Mouse (Mus musculus): ENCODE results near the gene Acer1. TPM values are rescaled to one million over a fixed set of nuclear protein-coding genes. Genes with fewer than 3 reads are reported as not detected.

The Acer1 gene
- total RNA-seq, 4 experiments from 2014 or later, result not detected

DNA sequence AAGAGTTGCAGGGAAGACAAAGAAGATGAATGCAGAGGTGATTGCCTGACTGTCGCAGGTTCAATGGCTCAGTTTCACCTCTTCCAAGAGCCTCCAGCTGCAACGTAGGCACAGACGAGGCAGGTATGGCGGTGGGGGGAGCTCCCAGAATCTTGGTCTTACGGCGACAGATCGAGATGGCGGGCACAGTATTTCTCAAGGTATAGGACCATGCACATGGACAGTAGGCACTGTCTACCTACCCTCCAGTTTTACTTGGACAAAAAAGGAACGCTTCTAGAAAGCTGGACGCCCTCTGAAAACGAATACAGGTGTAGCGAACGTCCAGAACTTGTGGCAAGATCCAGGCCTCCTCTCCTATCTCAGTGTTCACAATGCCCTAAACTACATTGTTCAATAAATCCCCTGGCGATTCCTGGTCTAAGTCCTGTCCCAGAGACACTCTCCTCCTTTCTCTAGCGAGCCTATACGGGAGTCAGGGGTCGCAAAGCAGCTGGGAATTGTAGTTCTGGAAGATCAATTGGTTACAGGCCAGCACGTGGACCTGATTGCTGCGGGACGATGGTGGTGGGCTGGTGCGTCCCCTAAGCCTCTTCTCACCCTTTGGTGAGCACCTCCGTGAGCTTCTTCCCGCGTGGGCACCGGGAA lies 7.7 kb upstream of the Acer1 start:
- peak in 1 of 2 experiments; percentile 81 for DNase-seq (ENCODE audit: low spot score in 2 of 2)

DNA sequence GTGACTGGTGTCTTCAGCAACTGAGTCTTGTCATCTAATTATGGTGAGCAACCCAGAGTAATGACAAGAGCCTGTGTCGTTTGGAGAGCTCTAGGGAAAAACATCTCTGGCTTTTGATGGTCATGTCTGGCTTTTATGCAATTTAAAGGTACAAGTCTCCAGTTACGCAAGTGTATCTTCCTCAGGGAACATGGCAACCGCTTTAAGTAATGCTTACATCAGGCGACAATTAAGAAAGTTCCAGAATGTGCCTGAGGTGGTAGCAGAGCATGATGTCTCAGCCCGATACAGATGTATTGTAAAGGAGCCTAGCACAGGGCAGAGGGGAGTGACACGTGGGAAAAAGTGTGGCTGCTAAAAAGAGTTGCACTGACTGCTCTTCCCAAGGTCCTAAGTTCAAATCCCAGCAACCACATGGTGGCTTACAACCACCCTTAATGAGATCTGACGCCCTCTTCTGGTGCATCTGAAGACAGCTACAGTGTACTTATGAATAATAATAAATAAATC lies 7.0 kb upstream of the Acer1 start:
- DNase-seq (ENCODE audit: low spot score in 2 of 2), result no peak

DNA sequence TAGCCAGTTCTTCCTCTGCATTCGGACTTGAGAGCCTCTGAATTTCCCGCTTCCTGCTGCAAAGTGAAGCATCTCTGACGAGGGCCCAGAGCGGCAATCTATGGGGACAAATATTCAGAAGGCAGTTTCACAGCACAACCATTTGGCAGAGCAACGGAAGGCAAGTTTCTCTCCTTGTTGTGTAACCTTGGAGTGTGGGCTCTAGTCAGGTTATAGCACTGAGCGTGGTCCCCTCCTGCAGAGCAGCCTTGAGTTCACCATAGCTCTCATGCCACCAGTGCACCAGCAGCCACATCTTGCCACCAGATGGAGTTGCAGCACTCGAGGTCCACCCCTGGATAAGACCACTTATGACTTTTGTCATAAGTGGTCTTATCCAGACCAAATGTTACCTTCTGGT lies 6.5 kb upstream of the Acer1 start:
- no peak for DNase-seq (ENCODE audit: low spot score in 2 of 2)

DNA sequence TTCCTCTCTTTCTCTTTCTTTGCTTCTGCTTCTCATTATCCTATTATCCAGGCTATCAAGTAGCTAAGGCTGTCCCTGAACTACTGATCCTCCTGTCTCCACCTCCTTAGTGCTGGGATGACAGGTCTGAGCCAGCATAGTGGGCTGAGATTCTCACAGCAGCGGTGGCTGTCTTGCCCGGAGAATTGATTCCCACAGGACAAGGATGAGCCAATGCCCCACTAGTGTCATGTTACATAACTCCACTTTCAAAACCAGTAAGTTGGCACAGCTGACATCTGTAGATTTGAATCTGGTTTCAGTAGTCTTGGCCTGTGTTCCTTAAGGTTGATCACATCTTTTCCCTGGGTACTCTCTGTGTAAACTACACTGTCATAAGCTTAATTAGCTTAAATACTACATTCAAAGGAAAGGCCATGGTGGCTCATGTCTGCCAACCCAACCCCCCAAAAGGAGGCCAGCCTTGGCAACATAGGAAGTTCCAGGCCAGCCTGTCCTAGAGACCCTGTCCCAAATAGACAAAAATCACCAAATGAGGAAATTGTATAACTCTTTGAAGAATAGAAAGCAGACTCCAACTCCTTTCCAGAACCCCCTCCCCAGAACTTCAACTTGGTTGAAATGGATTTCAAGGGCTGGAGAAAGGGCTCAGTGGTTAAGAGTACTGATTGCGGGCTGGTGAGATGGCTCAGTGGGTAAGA lies 4.3 kb upstream of the Acer1 start:
- DNase-seq (ENCODE audit: low spot score in 2 of 2), result no peak

DNA sequence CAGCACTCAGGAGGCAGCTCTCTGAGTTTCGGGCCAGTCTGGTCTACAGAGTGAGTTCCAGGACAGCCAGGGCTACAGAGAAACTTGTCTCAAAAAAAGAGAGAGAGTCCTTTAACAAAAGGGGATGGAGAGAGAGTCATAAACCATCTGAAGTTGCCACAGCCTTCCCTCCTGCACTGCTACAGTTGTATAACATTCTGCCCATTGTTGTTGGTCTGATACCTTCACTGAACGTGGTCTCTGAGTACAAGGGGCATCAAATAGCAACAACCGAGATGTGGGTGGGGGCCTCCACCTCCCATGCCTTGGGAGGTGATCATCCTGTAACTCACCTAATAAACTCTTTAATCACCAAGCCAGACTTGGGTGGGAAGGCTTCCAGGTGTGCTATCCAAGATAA lies 3.7 kb upstream of the Acer1 start:
- DNase-seq (ENCODE audit: low spot score in 2 of 2), result no peak

DNA sequence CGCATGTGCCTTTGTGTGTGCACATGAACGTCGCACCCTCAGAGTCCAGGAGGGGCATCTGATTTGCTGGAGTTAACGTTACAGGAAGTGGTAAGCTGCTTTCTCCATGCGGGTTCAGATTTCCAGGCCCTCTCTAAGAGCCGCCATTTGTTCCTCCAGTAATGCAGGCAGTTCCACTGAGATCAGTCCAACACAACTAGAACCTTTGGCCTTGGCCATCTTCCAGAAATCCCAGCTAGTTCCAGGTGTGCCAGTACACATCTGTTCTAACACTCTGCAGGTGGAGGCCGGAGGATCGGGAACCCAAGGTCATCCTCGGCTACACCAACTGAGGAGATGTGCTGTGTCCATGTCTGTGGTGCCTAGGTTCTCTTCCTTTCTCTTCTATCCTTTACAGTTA lies 3.0 kb upstream of the Acer1 start:
- DNase-seq (ENCODE audit: low spot score in 2 of 2), result no peak

DNA sequence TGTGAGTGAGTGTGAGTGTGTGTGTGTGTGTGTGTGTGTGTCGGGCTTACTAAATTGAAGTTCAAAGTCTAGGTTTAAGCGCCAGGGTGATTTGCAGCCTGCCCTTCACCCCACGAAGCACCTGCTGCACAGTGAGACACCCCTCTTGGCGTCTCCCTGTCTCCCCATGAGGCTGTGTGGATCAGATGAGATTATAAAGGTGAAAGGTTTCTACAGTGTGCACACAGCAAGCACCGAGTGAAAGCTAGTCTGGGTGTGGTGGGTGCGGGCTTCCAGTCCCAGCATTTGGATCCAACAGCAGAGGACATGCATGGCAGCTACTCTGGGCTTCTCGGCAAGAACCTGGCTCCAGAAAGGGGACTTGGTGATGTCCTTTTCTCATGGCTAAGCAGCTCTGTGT lies 877 bp downstream of the Acer1 start:
- DNase-seq (ENCODE audit: low spot score in 2 of 2), result no peak

DNA sequence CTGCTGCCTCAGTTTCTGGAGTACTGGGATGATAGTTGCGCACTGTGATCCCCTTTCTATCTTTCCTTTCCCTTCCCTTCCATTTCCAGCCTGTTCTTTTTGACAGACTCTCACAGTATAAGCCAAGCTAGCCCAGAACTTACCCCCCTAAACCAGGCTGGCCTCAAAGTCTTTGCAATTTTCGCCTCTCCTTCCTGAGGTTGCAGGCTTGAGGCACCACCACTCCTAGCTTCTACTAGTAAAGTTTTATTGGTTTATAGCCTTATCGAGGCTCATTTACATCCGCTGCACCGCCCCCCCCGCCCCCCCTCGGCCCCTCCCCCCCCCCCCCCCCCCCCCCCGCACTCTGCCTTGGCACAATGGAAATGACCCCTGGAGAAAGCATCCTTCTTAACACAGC lies 2.4 kb downstream of the Acer1 start:
- no peak for DNase-seq (ENCODE audit: low spot score in 2 of 2)

DNA sequence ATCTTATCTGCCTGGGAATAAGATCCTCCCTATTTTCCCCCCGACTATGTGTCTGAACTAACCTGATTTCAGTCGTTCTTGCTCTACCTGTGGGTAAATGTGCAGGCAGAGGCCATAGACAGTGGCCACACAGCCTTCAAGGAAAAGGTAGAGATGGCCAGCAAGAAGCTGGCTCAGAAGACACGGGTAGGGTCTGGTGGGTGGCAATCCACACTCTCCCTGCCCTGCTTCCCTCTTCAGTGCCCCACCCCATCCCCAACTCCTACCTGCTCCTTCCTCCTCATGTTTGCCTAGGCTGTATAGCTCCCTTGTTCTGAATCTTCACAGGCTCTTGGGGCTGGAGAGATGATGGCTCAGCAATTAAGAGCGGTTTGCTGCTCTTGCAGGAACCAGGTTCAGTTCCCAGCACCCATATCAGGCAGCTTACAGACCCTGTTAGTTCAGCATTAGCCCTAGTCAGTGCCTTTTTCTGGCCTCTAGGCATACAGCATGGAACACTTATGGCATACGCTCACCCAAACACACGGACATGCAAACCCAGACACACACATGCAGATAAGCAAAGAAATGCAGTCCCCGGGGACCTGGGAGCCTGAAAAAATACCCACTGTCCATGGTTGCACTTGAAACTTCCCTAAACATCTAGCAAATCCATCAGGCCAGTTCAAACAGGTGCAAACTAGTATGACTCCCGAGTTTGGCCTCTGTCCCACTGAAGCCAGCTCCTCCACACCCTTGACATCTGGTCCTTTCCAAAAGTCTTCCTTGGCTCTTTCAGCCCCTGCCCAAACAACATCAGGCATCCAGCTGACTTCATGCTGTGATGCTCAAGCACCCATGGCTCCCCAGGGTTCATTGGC lies 5.2 kb downstream of the Acer1 start:
- DNase-seq (ENCODE audit: low spot score in 2 of 2), result no peak

DNA sequence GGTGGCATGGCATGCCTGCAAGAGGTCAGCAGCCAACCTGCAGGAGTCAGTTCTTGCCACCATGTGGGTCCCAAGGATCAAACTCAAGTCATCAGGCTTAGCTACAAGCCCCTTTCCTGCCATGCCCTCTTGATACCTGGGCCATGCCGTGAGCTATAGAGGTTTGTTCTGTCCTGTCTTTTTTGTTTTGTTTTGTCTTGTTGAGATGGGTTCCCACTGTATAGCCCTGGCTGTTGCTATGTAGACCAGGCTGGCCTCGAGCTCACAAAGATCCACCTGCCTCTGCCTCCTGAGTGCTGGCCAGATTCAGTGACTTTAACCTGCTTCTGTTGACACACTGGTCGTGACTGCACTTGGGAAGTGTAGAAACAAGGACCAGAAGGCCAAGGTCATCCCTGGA lies 6.5 kb downstream of the Acer1 start:
- no peak for DNase-seq (ENCODE audit: low spot score in 2 of 2)

DNA sequence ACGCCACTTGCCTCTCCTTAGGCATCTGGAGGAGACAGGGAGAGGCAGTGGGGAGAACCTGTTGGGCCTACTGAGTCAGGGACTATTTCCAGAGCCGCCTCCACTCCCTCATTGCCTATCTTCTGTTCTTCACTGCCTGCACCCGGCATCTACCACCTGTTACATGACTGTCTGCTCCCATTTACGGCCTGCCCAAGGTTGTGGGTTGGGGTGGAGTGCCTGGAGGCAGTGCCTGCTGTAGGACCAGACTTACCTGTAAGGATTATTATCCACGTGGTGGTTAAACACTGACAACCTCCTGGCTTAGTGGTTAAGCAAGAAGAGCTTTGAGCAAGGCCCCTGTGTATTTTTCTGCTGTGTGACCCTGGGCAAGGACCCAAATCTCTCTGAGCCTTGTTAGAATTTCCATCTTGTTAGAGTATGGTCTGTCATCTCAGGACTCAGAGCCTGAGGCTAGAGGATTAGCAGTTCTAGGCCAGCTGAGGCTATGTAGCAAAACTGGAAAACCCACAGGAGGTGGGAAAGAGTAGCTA lies 7.2 kb downstream of the Acer1 start:
- no peak for DNase-seq (ENCODE audit: low spot score in 2 of 2)

DNA sequence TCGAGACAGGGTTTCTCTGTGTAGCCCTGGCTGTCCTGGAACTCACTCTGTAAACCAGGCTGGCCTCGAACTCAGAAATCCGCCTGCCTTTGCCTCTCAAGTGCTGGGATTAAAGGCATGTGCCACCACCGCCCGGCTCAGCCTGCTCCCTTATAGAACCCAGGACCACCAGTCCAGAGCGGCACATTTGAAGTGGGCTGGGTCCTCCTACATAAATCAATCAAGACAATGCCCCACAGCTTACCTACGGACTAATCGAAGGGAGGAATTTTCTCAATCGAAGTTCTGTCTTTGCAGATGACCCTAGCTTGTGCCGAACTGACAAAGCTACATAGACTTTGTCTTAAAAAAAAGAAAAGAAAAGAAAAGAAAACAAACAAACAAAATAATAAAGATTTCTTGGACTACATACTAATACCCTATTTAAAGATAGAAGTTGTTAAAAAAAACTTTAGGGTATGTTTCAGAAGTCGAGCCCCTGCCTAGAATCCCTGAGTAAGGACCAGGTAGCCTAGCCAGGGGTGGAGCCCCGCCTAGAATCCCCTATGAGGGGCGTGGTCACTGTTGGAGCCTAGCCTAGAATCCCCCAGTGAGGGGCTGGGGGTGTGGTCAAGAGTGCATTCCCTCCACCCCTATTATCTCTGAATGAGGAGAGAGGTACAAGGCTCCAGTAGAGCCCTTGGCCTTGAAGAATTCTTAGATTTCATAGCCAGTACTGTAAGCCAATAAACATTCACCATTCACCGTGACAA lies 7.8 kb downstream of the Acer1 start:
- DNase-seq (ENCODE audit: low spot score in 2 of 2), result no peak

DNA sequence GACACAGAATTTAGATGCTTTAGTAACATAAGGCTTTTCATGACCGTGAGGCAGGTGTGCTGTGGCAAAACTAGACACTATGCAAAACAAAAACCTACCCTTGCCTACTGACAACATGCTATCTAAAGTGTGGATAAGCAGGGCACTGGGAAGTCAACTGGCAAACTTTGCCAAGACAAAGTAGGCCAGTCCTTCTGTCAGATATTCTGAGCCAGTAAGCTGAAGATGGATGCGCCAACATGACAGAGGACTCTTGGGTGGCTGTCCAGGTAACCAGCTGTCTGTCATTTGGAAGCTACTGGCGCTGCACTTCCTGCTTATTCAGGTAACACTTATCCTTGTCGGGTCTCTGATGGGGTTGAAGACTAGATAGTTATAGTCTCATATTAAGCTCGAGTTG lies 11.8 kb downstream of the Acer1 start:
- no peak for DNase-seq (ENCODE audit: low spot score in 2 of 2)

DNA sequence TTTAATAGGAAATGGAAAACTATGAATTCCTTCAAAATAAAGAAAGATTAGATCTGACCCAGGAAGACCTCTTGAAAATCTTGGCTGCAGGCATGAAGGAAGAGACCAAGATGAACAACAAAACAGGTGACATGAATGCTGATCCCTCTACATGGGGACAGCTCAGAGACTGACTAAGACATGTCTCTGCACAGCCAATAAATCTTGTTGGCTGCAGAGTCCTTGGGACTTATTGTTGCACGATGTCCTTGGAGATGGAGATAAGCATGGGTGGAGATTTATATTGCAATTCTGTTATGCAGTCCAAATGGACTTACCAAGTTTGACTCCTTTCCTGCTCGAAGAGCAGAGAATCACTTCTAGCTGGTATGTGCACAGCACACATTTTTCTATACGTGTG lies 12.6 kb downstream of the Acer1 start:
- DNase-seq (ENCODE audit: low spot score in 2 of 2), result no peak

DNA sequence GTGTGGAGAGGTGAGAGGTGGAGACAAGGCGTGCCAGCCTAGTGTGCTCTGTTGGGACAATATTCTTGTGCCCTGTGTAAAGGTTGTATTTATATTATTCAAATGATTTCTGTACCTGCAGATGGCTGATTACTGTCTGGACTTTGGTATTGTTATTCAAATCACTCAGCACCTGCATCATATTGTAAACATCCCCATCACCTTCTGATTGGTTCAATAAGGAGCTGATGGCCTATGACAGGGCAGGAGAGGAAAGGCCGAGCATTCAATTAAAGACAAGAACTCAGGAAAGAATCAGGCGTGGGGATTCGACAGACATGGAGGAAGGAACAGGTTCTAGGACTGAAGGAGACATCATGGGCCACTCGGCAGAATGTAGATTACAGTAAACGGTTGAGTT lies 18.3 kb downstream of the Acer1 start:
- DNase-seq (ENCODE audit: low spot score in 2 of 2), result no peak

DNA sequence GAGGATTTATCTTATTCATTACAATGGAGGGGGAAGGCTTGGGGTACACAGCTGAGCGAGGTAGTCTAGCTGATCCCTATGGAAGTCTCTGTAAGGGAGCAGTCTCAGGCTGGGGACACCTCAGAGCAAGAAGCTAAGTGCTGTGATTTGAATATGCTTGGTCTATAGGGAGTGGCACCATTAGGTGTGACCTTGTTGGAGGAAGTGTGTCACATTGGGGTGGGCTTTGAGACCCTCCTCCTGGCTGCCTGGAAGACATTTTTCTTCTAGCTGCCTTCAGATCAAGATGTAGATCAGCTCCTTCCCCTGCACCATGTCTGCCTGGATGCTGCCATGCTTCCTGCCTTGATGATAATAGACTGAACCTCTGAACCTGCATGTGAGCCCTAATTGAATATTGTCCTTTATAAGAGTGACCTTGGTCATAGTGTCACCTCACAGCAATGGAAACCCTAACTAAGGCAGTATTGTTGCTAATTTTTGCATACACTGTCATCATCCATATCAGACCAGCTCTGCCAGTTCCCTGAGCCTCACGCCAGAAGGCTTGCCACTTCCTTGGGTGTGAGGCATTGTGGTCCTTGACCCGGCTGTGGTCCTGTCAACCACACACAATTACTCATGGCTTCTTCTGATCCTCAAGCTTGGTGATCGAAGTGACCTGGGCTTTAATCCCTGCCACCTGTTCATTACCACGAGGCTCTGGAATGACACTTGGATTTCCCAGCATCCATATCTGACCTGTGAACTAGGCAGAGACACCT lies 19.1 kb downstream of the Acer1 start:
- DNase-seq (ENCODE audit: low spot score in 2 of 2), result no peak

DNA sequence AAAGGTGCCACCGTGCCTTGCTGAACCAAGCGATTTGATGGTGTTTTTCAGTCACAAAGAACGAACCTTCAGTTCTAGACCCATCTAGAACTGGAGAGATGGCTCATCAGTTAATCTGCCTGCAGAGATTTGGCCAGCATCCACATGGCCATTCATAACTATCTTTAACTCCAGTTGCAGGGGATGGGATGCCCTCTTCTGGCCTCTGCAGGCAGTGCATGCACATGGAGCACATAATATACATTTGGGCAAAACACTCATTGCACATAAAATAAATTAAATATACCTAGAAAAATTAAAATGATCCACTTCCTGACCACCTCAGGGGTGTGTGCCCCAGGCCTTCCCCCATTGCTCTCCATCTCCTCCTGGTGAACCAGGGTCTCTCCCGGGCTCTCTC lies 20.0 kb downstream of the Acer1 start:
- DNase-seq (ENCODE audit: low spot score in 2 of 2), result no peak

DNA sequence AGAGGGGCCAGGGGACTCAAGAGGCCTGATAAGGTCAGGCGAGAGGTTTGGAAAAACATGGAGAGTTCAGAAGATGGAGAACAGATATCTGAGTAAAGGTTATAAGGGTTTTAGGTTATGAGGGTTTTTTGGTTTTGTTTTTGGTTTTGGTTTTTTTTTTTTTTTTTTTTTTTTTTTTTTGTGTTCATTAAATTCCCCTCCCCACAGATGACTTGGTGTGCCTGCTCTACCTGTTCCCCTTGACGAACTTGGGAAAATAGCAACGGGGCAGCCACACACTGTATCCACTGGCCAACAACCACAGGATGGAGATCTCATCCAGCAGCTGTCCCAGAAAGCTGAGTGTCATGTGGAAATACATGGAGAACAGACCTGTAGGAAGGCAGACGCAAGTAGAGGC lies 23.3 kb downstream of the Acer1 start:
- no peak for DNase-seq (ENCODE audit: low spot score in 2 of 2)

DNA sequence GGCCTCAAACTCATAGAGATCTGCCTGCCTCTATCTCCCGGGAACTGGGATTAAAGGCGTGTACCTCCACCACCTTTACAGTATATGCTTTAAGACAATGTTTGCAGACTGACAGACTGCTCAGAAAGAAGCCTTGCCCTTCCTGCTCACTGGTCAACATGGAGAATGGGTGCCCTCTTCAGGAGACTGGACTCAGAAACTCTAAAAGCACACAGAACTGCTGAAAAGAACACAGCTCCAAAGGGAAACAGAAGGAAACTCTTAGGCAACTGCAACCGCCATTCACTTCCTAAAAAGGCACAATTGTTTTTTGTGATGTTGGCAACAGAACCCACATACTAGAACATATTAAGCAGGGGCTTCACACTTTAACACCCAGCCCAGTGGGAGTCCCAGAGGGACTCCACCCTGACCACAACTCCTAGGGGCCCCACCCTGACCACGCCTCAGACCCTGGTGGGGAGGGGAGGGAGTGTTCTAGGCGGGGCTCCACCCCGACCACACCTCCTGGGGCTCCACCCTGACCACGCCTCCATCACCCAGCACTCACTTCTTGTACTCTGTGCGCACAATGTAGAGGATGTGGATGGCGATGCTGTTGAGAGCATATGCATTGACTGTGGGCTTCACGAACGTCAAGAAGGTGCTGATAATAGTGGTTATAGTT lies 24.0 kb downstream of the Acer1 start:
- no peak for DNase-seq (ENCODE audit: low spot score in 2 of 2)

DNA sequence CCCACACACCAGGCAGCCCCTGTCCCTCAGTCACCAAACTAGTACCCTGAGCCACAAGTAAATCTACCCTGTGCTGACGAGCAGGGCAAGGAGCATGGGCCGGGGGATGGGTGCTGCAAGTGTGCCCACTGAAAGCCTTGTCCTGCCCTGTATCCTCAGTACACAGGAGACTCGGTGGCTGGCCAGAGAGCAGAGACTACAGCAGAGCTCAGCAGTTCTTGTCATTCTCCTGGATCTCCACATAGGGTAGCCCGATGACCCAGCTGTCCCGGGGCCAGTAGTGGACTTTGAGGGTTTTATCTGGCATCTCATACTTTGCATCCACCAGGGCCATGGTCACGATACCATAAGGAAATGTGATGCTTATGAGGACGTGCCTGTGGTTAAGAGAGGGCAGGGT lies 27.1 kb downstream of the Acer1 start:
- no peak for DNase-seq (ENCODE audit: low spot score in 2 of 2)

Data from left cerebral cortex, adult 8-10 months (tissue).